Mouse (Mus musculus) urinary bladder, adult 2 months (tissue): Measurements from ENCODE around the gene Olfr1417. TPM values are rescaled to one million over a fixed set of nuclear protein-coding genes. Genes with fewer than 3 reads are reported as not detected.

Experiments used
- DNase-seq: peaks from one replicate; pipeline ENCODE4 v3.0.0; 2022; ENCODE audit warnings: low spot score
- polyA plus RNA-seq: library from polyadenylated mRNA; depleted of rRNA; stranded (reverse); fragments of >200 nt; gene quantifications from 2 replicates; pipeline ENCODE4 v1.2.3, GENCODE M21; 2012; rRNA removed

Gene Olfr1417
- polyA plus RNA-seq, 1 experiment = 0.08 TPM

DNA sequence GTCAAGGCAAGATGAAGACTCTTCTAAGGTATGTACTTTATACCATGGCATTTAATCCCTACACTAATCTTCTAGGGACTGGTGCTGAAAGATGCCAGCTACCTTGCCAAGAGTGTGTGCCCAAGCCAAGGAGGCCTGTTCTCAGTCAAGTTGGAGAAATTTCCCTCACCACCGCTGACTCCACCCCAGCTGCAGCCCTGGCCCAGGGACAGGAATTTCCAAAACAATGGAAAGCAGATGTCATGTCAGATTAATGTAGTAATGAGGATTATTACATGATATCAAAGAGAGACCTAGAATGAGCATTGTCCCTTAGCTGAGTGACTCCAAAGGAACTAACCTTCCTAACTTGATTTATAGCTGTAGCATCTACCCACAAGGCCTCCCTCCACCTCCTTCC lies 28.2 kb downstream of the Olfr1417 start:
- DNase-seq = no peak

DNA sequence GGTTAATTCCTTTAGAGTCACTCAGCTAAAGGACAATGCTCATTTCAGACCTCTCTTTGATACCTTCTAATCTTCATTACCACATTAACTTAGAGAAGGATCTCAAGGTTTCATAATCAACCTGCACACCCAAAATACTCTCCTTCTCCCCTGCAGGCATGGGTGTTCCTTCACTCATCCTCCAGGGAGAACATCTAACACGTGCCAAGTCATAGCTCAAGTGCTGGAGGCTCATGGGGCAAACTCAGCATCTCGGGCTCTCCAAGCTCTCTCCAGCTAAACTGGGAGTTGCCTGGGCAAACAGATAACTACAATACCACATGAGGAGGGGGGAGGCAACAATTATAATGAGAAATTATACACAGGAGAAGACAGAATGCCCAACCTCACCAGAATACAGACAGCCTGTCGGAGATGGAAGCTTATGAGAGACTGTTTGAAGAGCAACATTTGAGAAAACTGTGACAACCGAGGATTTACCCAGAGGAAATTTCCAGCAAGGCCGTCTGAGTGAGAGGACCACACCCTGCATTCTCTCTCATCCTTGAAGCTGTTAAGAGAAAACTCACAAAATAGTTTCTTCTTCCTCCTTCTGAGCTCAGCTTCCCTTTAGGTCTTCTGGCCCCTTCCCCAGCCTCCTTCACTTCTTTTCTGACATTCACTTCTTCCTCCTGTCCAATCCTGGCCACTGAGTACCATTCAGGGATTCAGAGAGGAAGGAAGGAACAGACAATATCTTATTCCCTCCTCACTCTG lies 28.8 kb downstream of the Olfr1417 start:
- no peak for DNase-seq

DNA sequence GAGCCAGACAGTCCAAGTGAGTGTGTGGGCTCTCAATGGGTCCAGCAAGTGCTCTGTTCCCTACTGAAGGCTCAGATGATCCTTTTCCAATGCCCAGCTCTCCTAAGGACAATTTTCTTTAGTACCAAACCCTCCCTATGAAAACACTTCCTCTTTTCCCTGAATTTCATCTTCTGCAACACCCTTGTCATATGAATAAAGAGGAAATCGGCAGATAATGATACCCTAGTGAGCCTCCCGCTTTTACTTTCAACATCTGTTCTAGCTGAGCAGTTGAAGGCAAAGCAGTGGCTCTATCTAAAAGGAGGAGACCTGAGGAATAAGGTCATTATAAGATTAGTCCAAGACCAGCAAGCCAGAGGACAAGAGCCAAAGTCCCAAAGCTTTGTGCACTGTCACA lies 30.6 kb downstream of the Olfr1417 start:
- no peak for DNase-seq

DNA sequence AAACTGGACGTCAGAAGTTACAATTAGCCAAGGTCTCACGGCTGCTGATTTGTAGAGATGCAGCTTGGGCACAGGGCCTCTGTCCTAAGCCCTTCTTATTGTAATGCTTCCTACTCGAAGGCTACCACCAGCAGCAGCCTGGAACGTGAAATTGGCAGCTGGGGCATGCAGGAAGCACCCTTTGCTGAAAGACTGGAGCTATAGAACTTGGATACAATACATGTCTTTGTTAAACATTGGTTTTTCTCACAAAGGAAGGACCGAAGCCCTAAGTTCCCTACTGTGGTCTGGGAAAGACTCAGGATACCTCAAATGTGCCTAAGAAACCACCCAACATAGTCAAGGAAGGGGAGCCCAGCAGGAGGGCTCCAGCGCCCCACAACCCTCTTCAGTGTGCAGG lies 31.2 kb downstream of the Olfr1417 start:
- DNase-seq = no peak

DNA sequence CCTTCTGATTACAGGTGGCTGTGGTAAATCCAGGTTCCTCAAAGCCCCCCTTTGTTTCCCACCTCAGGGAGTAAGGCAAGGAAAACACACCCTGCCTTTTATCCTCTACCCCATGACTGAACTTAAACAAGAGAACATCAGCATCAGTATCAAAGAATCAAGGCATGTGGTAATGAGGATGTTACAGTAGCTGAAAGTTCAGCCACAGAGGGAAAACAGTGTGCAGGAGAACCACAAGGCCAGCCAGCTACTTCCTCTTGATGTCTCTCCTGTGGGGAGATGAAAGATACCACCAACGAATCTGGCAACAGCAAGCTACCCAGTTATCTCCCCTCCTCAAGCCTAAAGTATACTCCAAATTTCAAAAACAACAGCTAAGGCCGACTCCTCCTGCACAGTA lies 31.8 kb downstream of the Olfr1417 start:
- no peak for DNase-seq

DNA sequence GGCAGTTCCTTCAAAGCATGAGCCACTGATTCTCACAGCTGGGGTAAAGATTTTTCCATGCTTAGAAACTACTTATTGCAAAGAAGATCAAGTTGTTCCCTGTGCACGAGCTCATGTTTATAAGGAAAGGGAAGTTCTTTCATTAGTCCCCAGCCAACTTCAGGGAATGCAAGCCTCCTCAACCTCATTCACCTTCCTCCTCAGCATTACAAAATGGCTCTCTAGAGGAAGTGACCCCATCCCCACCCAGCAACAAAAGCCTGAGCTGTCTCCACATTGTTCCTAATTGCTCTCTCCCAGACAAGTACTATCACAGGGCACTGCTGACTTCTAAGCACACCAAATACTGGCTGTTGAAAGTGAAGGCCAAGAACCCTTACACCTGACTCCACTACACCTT lies 34.6 kb downstream of the Olfr1417 start:
- no peak for DNase-seq

DNA sequence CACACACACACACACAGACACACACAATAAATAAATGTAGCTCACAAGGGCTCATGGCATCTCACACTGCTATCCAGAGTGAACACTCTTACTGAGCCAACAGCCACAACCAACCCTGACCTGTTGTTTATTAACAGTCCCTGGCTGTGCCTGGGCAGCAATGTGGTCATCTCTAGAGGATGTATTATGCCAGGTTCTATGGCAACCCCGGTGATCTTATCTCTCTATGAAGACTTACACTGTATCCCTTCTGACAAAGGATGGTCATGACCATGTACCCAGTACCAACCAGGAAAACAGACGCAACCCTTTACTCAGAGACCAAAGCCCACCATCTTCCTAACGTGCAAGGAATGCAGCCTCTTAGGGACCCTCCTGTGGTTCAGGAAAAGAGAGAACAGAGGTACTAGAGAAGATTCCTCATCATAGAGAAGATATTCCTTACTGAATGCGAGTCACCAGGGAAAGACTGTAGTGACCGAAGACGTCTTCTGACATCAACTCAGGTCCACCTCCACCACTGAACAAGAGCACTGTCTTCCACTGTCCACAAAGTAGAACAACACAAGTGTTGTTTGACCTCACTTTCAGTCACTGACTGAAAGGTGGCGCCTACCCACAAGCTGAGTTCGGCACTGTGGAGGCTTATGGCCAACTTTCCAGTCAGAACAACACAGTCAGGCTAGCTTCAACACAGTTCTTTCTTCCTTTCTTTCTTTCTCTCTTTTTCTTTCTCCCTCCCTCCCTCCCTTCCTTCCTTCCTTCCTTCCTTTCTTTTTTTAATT lies 38.3 kb downstream of the Olfr1417 start:
- no peak for DNase-seq

DNA sequence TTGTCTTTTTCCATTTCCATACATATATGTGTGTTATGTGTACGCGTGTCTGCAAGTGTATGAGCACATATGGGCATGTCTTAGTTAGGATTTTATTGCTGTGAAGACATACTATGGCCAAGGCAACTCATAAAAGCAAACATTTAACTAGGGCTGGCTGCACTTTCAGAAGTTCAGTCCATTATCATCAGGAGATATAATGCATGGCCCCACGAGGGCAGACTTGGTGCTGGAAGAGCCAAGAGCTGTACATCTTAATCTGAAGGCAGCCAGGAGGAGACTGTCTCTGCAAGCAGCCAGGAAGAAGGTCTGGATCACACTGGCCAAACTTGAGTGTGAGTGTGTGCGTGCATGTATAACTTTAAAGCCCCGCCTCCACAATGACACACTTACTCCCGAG lies 44.6 kb downstream of the Olfr1417 start:
- no peak for DNase-seq

DNA sequence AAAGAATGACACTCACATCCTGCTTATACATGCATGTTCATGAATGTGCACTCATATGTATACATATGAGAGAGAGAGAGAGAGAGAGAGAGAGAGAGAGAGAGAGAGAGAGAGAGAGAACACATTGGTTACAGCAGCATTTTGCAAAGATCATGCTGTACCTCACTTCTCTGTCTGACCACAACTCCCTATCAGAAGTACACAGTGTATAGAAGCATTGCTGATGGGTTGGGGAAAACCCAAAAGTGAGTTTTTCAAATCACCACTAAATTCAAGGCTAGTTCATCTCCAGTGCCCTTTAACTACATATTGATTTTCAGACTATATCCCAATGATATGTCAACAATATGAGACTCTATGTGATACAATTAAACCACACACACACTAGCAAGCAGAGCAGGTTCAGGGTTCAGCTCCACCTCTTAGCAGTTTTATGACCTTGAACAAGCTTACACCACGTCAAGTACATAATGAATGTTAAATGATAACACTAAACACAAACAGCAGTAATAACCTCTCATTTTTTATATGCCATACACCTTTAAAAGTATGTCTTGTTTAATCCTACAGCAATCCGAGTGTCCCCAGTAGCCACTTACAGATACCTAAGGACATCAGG lies 45.2 kb downstream of the Olfr1417 start:
- DNase-seq = no peak

DNA sequence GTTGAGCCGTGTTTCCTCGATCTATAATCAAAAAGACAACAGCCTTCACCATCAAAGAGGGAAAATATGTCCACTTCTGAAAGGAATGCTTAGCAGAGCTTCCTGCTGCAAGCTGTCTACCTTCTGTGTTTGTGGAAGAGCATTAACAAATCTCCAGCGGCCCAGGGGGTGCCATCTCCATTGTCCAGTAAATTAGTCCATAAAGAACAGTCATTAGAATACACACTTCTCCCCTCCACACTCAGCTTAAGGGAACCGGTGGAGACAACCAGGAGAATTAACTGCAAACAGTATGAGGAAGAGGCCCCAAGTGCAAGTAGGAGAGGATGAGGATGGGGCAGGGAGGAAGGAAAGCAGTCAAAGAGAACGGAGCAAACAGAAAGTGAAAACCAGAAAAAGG lies 47.2 kb downstream of the Olfr1417 start:
- no peak for DNase-seq

DNA sequence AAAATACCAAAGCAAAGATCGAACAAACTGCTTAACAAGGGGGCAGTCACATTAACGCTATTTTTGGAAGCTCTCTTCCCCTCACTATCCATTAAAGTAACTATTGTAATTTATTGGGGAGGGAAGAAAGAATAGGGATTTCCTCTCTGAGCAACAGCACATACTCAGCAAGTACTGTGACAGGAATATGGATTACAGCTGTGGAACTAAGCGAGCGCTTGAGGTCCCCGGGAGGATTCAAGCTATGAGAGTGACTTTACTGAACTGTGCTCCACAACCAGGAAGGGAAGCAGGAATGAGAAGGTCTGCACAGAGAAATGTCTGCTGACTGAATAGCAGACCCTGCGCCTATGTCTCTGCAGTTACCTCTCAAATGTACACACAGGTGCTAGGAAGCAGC lies 50.1 kb downstream of the Olfr1417 start:
- DNase-seq = no peak

DNA sequence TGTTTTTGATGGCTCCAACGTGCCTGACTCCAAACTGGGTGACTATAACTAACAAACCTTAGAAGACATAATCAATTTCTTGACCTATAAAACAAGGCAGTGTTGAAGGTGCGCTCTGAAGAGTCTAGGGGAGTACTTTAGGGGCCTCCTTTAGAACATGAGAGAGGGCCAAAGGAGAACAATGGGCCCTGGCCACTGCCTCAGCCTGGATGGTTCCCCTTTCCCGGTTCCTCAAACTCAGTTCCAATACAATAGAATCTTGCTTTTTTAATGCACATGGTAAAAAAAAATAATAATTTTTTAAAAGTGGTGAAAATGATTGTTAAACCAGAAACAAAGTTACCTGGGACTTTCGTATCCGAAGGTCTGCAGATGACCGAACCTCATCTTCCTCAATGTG lies 51.2 kb downstream of the Olfr1417 start:
- DNase-seq = no peak

DNA sequence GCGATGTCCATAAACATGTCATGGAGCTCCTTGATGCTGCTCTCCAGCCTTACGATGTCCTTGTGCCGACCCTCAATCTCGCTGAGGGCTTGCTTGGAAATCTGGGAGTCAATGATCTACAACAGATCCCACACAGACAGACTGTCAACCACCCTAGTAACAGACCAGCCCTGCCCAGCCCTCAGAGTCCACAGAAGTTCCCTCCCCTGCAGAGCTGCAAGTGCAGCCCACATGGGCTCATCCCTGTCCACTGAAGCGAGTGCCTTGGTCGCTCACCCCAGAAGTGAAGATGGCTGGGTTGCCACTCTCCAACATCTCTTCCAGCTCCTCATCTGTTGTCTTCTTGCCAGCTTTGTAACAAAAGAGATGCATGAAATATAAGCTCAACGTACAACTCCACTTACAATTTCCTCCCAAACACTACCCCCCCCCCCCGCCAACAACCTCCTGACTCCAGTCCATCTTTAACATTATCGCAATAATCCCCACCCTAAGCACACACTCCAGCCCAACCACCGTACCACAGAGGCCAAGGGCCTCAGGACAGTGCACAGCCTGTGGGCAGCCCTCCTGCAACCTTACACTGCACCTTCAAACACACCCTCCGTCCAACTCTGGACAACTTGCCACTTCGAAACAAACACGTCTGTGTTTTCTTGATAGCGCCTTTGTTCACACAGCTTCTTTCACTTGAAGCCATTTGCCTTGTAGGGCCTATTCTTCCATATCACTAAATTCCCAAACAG lies 53.4 kb downstream of the Olfr1417 start:
- no peak for DNase-seq

DNA sequence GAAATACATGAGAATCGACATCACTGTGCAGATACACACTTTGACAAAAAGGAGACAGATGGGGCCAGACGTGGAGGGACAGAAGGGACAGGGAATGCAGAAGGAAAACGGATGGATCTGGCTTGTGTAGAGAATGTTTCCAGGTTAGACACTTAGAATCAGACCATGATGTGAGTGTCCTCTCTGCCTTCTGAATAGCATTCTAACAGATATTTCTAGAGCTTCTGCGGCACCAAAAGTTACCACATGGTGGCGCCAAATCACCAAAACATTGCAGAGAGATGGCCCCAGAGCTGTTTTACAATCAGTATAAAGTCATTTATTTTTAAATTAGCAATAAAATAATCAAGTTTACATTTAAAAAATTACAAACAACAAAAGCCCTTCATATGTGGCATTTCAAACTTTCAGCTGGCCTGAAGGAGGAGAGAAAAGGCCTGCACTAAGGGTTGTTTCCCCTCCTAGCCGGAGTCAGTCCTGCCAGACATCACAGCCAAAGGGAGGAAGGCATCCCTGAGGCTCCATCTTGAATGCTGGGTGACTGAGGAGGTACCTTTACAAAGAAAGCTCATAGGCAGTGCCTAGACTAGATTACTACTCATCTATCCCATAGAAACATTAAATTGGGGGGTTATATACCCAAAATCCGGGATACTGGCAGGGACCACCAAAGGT lies 61.7 kb downstream of the Olfr1417 start:
- no peak for DNase-seq

Other genes starting within 250 kb of the Olfr1417 start
- gene Ms4a6d, start 234.4 kb downstream of the Olfr1417 start, polyA plus RNA-seq = 5.2 and 6.5 TPM in 2 replicates
- 0.19 and 0.21 TPM in 2 replicates for gene Ms4a2, start 215.5 kb downstream of the Olfr1417 start, polyA plus RNA-seq
- gene Ms4a3, start 198.4 kb downstream of the Olfr1417 start, polyA plus RNA-seq = not detected in 2 replicates
- not detected in 2 replicates for gene Oosp2, start 178.7 kb downstream of the Olfr1417 start, polyA plus RNA-seq
- not detected in 2 replicates for gene Oosp1, start 148.1 kb downstream of the Olfr1417 start, polyA plus RNA-seq
- gene Oosp3, start 142.2 kb downstream of the Olfr1417 start, polyA plus RNA-seq = not detected in 2 replicates
- gene Gif, start 91.7 kb downstream of the Olfr1417 start, polyA plus RNA-seq = not detected in 2 replicates
- gene Mrpl16, start 68.8 kb downstream of the Olfr1417 start, polyA plus RNA-seq = 32.9 and 33.0 TPM in 2 replicates
- 16.9 and 19.3 TPM in 2 replicates for gene Stx3, start 19.8 kb downstream of the Olfr1417 start, polyA plus RNA-seq
- gene Olfr1418, start 21.8 kb upstream of the Olfr1417 start, polyA plus RNA-seq = not detected in 2 replicates
- 0.03 TPM in 1 of 2 replicates, not detected in the other for gene Olfr1419, start 35.9 kb upstream of the Olfr1417 start, polyA plus RNA-seq
- not detected in 2 replicates for gene Olfr1420, start 47.3 kb upstream of the Olfr1417 start, polyA plus RNA-seq
- 17.4 and 18.4 TPM in 2 replicates for gene Patl1, start 73.2 kb upstream of the Olfr1417 start, polyA plus RNA-seq
- 33.2 and 35.0 TPM in 2 replicates for gene Osbp, start 126.7 kb upstream of the Olfr1417 start, polyA plus RNA-seq
- not detected in 2 replicates for gene Olfr1423, start 202.1 kb upstream of the Olfr1417 start, polyA plus RNA-seq
- gene Olfr1424, start 223.5 kb upstream of the Olfr1417 start, polyA plus RNA-seq = not detected in 2 replicates
- not detected in 2 replicates for gene Olfr1425, start 238.5 kb upstream of the Olfr1417 start, polyA plus RNA-seq